Mouse (Mus musculus) hindbrain, postnatal 0 days (tissue): ENCODE data around the gene Fam167b. TPM values are rescaled to one million over a fixed set of nuclear protein-coding genes. Genes with fewer than 3 reads are reported as not detected.

Experiments used
- ATAC-seq: fragments of 200-750 bp; cut with Nextera tagmentation; 2 replicates; pipeline ENCODE4 v1.8.0; 2017; ENCODE audit warnings: mild to moderate bottlenecking, moderate TSS enrichment, moderate library complexity
- DNase-seq: peaks from one replicate; pipeline ENCODE4 v3.0.0-alpha.2; 2015; ENCODE audit warnings: low spot score
- H3K27ac ChIP-seq: fragments of 300-500 bp; sonication (generic); 2 replicates; pipeline ENCODE4 v1.5.1; 2014; ENCODE audit warnings: mild to moderate bottlenecking
- H3K27me3 ChIP-seq: fragments of 300-500 bp; sonication (generic); 2 replicates; pipeline ENCODE4 v1.6.1; 2014; ENCODE audit warnings: low read length, mixed read lengths; ENCODE audit not compliant: insufficient read depth
- H3K36me3 ChIP-seq: fragments of 300-500 bp; sonication (generic); 2 replicates; pipeline ENCODE4 v1.6.1; 2014; ENCODE audit warnings: low read length, mixed read lengths; ENCODE audit not compliant: insufficient read depth
- H3K4me1 ChIP-seq: fragments of 300-500 bp; sonication (generic); 2 replicates; pipeline ENCODE4 v1.6.1; 2014; ENCODE audit warnings: antibody characterized with exemption, low read length, mixed read lengths; ENCODE audit not compliant: insufficient read depth
- H3K4me2 ChIP-seq: fragments of 300-500 bp; sonication (generic); 2 replicates; pipeline ENCODE4 v1.6.1; 2014; ENCODE audit warnings: low read depth, mild to moderate bottlenecking, low read length, moderate library complexity, mixed read lengths
- H3K4me3 ChIP-seq: fragments of 300-500 bp; sonication (generic); 2 replicates; pipeline ENCODE4 v1.5.1; 2014; ENCODE audit warnings: low read length
- H3K9ac ChIP-seq: fragments of 300-500 bp; sonication (generic); replicated peaks from 2 replicates; pipeline ENCODE4 v1.6.1; 2014; ENCODE audit warnings: mild to moderate bottlenecking, low read length, moderate library complexity, mixed read lengths
- H3K9me3 ChIP-seq: fragments of 300-500 bp; sonication (generic); 2 replicates; pipeline ENCODE4 v1.6.1; 2016; ENCODE audit warnings: low read length, mixed read lengths
- CTCF ChIP-seq: IDR thresholded peaks from 2 replicates; pipeline ENCODE4 v1.5.1; 2016; ENCODE audit warnings: antibody characterized with exemption, control low read depth, low read depth
- WGBS: fragments of 180-500 bp; shearing (Covaris S2); extraction: QIAGEN DNeasy Blood & Tissue Kit; methylation state at CpG from one replicate; pipeline ENCODE4 v1.1.7; 2014; 5-methylcytosine and 5-hydroxymethylcytosine counted together
- polyA plus RNA-seq: library from polyadenylated mRNA; unstranded; fragments of >200 nt; fragmentation: Nextera tagmentation; extraction: Ambion mirVana; gene quantifications from 2 replicates; pipeline ENCODE4 v1.2.1, GENCODE M21; 2015
- total RNA-seq: library from RNA; depleted of rRNA; stranded (reverse); fragments of >200 nt; gene quantifications from 2 replicates; pipeline ENCODE4 v1.2.3, GENCODE M21; 2014

The Fam167b gene
- total and polyA plus RNA-seq, 2 experiments from 2014 or later: 0.48 TPM; not detected in 1

GRCm38 (mm10) chr4:129575171-129575844 is 3.0 kb downstream of the Fam167b start:
- ATAC-seq (no peak), DNase-seq (no peak)
- TF ChIP-seq CTCF: no peak
- Histone ChIP-seq H3K4me1 (no peaks in the 10 kb centered on the region; the same call in 1 of the 2 replicates), H3K27ac (no peak overlapping the region), H3K4me3 (no peak overlapping the region), H3K9me3 (no peaks in the 10 kb centered on the region), H3K27me3 (no peaks in the 10 kb centered on the region), H3K9ac (no peak overlapping the region), H3K4me2 (no peak overlapping the region), H3K36me3 (no peaks in the 10 kb centered on the region)
- WGBS: 52% methylated on average over 7 of the region's 8 CpGs

DNA sequence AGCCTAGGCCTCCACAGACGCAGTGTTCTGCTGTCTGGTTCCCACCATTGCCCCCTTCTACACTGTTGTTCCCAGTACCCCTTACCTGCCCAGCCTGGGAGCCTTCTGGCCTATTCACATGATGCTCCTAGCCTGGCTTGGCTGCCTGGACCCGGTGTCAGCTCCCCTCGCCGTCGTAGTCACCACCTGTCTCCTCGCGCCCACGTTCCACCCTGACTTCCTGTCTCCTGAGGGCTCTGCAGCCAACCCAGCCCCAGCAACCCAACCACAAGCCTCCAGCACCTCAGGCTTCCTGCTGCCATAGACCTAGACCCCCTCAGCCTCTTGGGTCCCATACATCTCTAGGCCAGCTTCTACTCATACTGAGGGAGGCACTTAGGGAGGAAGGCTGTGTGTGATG is 4.9 kb downstream of the Fam167b start, which contains the start of gene Lck:
Lck (minus strand) TSS at position 212 of the 400 bp plus-strand sequence.
- Histone ChIP-seq H3K27ac (no peak within 1 kb of the TSS), H3K36me3 (no peaks in the 10 kb centered on the region), H3K4me1 (no peaks in the 10 kb centered on the region; the same call in 1 of the 2 replicates), H3K4me3 (no peak within 1 kb of the TSS), H3K4me2 (no peak within 1 kb of the TSS), H3K9ac (no peak within 1 kb of the TSS), H3K9me3 (no peaks in the 10 kb centered on the region), H3K27me3 (no peaks in the 10 kb centered on the region)
- DNase-seq (no peak), ATAC-seq (no peak)
- 93% methylated on average over 8 of the region's 8 CpGs for WGBS
- TF ChIP-seq CTCF: no peak

GRCm38 (mm10) chr4:129573093-129573370 is 5.3 kb downstream of the Fam167b start:
- Histone ChIP-seq H3K27me3 (no peaks in the 10 kb centered on the region), H3K9ac (no peak overlapping the region), H3K36me3 (no peaks in the 10 kb centered on the region), H3K27ac (no peak overlapping the region), H3K9me3 (no peaks in the 10 kb centered on the region), H3K4me2 (no peak overlapping the region), H3K4me1 (no peaks in the 10 kb centered on the region; the same call in 1 of the 2 replicates), H3K4me3 (no peak overlapping the region)
- WGBS: 93% methylated on average over 4 of the region's 4 CpGs
- ATAC-seq: no peak
- DNase-seq: no peak
- TF ChIP-seq CTCF: no peak

DNA sequence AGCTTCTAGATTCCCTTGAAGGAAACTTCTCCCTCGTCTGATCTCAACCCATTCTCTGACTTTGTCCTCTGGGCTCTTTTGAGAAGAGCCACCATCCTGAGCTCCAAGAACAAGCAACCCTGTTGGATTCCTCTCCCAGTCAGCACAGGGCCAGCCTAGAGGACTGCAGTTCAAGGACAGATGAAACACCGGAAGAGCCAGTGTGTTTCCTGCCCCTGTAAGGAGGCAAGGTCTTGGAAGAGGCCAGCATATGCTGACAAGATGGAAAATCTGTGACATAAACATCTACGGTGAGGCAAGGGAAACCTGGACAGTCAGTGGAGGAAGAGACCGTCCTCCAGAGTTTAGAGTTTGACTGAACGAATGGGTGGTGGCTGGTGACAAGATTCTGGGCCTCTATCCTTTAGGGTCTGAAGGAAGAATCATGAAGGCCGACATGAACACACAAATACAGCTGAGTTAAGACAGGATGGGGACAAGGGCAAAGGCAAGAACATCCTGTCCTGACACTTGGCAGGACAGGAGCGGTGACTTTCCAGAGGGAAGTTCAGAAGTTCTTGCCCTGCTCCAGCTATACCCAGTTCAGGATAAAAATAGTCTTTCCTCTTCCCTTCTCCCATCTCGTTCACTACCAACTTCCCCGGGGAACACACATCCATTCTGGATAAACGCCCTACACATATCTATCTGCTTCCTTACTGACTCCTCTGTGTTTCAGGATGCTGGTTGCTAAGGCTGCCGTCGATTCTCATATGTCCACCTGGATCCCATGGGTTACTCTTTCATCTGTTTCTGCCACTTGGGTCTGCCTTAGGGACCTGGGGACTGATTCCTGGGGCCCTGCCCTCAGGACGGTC is 5.9 kb downstream of the Fam167b start:
- TF ChIP-seq CTCF: no peak
- Histone ChIP-seq H3K4me3 (no peak overlapping the region), H3K36me3 (no peaks in the 10 kb centered on the region), H3K27me3 (no peaks in the 10 kb centered on the region), H3K4me2 (no peak overlapping the region), H3K27ac (no peak overlapping the region), H3K9ac (no peak overlapping the region), H3K4me1 (no peaks in the 10 kb centered on the region; the same call in 1 of the 2 replicates), H3K9me3 (no peaks in the 10 kb centered on the region)
- DNase-seq: no peak
- no peak for ATAC-seq
- 84% methylated on average over 13 of the region's 13 CpGs for WGBS

- H3K9me3 ChIP-seq: no peaks in the 10 kb centered on the region
- no peak overlapping the region for H3K27ac ChIP-seq
- WGBS: 74% methylated on average over 8 of the region's 8 CpGs
- H3K4me1 ChIP-seq: no peaks in the 10 kb centered on the region
- H3K4me3 ChIP-seq: no peak overlapping the region
- DNase-seq: no peak
- no peaks in the 10 kb centered on the region for H3K27me3 ChIP-seq
- ATAC-seq: no peak
- H3K36me3 ChIP-seq: no peaks in the 10 kb centered on the region
- no peak overlapping the region for H3K9ac ChIP-seq
- H3K4me2 ChIP-seq: no peak overlapping the region
- TF ChIP-seq CTCF: no peak
Observed at GRCm38 (mm10) chr4:129571551-129572084, 6.7 kb downstream of the Fam167b start.

GRCm38 (mm10) chr4:129570028-129570427 is 8.3 kb downstream of the Fam167b start:
- DNase-seq (no peak), ATAC-seq (no peak)
- no peak overlapping the region for H3K4me2 ChIP-seq
- H3K9me3 ChIP-seq: no peaks in the 10 kb centered on the region
- no peak for TF ChIP-seq CTCF
- H3K9ac ChIP-seq: no peak overlapping the region
- WGBS: 91% methylated on average over 6 of the region's 6 CpGs
- no peaks in the 10 kb centered on the region for H3K27me3 ChIP-seq
- H3K4me3 ChIP-seq: no peak overlapping the region
- no peaks in the 10 kb centered on the region for H3K4me1 ChIP-seq
- no peak overlapping the region for H3K27ac ChIP-seq
- no peaks in the 10 kb centered on the region for H3K36me3 ChIP-seq
